Mouse (Mus musculus) central nervous system, embryonic 11.5 days (tissue): Measurements from ENCODE around the gene Adgre5. TPM values are rescaled to one million over a fixed set of nuclear protein-coding genes. Genes with fewer than 3 reads are reported as not detected.

ENCODE experiments used
- polyA plus RNA-seq: library from polyadenylated mRNA; depleted of rRNA; stranded (reverse); fragments of >200 nt; gene quantifications from 2 replicates; pipeline ENCODE4 v1.2.3, GENCODE M21; 2012; rRNA removed

Adgre5 gene
- polyA plus RNA-seq, result 15.5 and 29.8 TPM in 2 replicates

DNA sequence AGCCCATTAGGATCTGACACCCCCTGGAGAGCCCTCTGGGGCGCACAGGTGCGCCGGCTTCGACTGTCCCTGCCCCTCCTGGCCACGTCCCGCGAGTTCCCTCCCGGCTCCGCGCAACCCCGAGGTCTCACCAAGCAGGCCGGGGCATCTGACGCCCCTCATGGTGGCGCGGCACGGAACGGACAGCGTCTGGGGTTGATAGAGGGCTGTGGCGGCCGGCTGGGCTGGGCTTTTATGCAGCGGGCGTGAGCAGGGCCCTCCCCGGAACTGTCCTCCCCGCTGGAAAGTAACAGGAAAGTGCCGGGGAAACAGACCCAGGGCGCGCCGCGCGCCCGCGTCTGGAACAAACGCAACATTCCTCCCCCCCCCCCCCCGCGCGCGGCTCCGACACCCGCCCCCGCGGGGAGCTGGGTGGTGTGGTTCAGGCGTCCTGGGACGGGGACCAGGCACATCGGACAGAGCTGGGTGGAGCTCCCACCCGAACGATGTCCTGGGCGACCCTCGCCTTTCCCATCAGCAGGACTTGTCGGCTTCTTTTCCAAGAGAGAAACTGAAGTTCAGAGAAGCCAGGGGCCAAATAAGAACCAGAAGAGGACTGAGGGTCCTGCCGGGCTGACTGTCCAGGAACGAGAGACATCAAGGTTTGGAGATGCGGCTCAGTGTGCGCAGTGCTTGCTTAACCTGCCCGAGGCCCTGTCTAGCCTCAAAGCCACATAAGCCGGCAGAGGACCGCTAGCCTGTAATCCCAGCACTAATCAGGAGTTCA lies at the start of gene Adgre5:
TSS of gene Adgre5 (minus strand) at position 351 of the 766 bp plus-strand sequence.

DNA sequence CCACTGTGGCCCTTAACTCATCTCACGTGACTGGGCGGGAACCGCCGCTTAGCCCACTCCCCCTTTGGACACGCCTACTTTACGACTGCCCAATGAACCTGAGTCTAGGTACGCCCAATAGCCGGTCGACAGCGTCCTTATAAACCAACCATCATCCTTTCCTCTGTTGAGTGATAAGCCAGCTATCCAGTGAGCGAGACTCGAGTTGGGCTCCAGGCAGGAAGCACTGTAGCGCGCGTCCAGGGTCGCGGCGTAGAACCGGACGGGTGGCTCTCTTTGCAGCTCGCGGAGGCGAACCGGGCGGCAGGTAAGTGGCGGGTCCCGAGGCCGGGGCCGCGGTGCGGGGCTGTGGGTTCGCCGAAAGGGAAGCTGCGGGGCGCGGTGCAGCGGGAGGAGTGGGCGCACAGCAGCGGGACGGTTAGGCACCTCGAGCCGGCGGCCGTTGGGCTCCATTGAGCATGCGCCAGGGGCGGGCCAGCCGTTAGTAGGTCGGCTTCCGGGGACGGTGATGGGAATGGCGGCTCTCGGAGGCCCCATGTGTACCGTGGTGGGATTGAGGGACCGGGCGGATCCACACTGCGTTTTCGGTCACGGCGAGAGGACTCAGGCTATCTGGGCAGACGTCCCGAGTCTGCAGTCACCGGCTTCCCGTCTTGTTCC lies 26.0 kb downstream of the Adgre5 start, which contains the start of gene Ddx39:
TSS of gene Ddx39 (plus strand) at position 147 of the 660 bp plus-strand sequence.

DNA sequence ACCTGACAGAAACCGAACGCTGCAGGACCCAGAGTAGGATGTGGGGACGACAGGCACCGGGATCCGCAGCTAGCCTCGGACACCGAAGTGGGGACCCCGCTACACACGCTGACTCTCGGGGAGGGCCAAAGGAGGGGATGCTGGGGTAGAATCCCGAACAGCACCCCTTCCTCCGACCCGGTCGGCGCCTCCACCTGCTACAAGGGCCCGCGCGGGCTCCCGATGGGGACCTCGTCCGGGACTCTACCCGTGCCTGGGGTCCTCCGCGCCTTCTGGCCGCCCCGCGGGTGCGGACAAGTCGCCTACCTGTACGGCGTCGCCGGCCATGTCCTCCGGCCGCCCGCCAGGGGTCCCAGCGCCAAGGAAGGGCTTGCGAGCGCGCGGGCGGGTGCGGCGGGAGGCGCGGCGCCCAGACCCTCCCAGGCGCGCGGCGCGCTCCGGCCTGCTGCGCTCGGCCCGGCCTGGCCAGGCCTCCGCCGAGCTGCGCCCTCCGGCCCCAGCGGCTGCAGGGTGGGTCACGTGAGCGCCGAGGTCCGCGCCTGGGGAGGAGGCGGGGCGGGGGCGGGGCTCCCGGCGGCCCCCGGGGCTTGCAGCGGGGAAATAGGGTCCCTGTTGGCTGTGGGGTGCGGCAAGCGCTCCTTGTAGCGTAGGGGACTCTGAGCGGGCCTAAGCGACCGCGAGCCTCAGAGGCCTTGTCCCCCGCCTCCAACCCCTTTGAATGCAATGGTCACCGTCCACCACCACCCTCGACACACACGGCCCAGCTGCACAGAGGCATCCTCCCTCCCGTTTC lies 42.3 kb downstream of the Adgre5 start, which contains the start of gene Pkn1:
TSS of gene Pkn1 (minus strand) at position 519 of the 793 bp plus-strand sequence.

Other genes starting within 250 kb of the Adgre5 start
- gene Olfr370, start 205.5 kb downstream of the Adgre5 start, polyA plus RNA-seq, result not detected in 2 replicates
- 266 and 476 TPM in 2 replicates for gene Ndufb7, start 174.7 kb downstream of the Adgre5 start, polyA plus RNA-seq
- gene Tecr, start 133.4 kb downstream of the Adgre5 start, polyA plus RNA-seq, result 381 and 553 TPM in 2 replicates
- gene Dnajb1, start 133.1 kb downstream of the Adgre5 start, polyA plus RNA-seq, result 34.4 and 39.8 TPM in 2 replicates
- 100 and 131 TPM in 2 replicates for gene Gipc1, start 88.6 kb downstream of the Adgre5 start, polyA plus RNA-seq
- 0.71 and 0.99 TPM in 2 replicates for gene Ptger1, start 74.6 kb downstream of the Adgre5 start, polyA plus RNA-seq
- 41.9 and 54.5 TPM in 2 replicates for gene Pkn1, start 42.1 kb downstream of the Adgre5 start, polyA plus RNA-seq
- 134 and 140 TPM in 2 replicates for gene Ddx39, start 26.1 kb downstream of the Adgre5 start, polyA plus RNA-seq
- 92.0 and 127 TPM in 2 replicates for gene Adgrl1, start 158.8 kb upstream of the Adgre5 start, polyA plus RNA-seq
- gene Gm10644, start 213.9 kb upstream of the Adgre5 start, polyA plus RNA-seq, result 0.47 and 0.55 TPM in 2 replicates
- 66.3 and 80.1 TPM in 2 replicates for gene Asf1b, start 214.2 kb upstream of the Adgre5 start, polyA plus RNA-seq
- 85.5 and 107 TPM in 2 replicates for gene Prkaca, start 231.7 kb upstream of the Adgre5 start, polyA plus RNA-seq